Mouse (Mus musculus) heart, adult 2 months (tissue): Measurements from ENCODE around the gene Crb1.

Source experiments
- CTCF ChIP-seq: fragments of 200-600 bp; IDR thresholded peaks from 2 replicates; pipeline ENCODE4 v1.8.1; 2022; ENCODE audit warnings: antibody characterized with exemption, mild to moderate bottlenecking, moderate library complexity
- POLR2A ChIP-seq: fragments of 200-500 bp; IDR thresholded peaks from 2 replicates; pipeline ENCODE4 v1.6.1; 2011; ENCODE audit warnings: mild to moderate bottlenecking, low read depth, low read length, control low read depth; ENCODE audit not compliant: insufficient read depth

DNA sequence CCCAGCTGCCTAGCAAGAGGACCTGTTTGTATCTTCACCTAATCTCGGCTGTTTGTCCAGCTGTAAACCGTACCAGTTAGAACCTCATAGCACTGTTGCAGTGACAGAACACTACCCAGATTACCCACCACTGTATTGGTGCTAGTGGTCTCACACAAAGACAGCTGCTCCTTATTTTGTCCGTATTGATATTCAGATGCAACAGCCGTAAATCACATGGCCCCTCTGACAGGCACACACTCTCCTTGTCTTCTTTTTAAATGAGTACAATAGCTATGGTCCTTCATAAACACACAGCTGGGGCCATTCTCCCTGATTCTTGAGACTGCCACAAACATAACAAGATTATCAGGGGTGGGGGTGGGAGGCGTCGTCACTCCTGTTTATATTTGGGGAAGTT is 1.0 kb downstream of the Crb1 start:
- TF ChIP-seq CTCF (no peak), POLR2A (no peak)
